Mouse (Mus musculus) gastrocnemius, adult 18-20 months (tissue): ENCODE measurements around the gene Nip7. TPM values are rescaled to one million over a fixed set of nuclear protein-coding genes. Genes with fewer than 3 reads are reported as not detected.
"Not testable (repeated sequence)": the region's sequence is repeated elsewhere in the genome, so short reads cannot be mapped to it uniquely, and the experiment has no call there.

Source experiments
- DNase-seq: peaks from one replicate; pipeline ENCODE4 v3.0.0; 2021; ENCODE audit warnings: low spot score
- microRNA-seq: library from miRNA; unstranded; fragments of <30 nt; microRNA quantifications from one replicate; pipeline ENCODE4 v1.2.0, GENCODE M21; 2021
- total RNA-seq, 2 experiments: library from RNA; stranded (reverse); gene quantifications; 2 replicates each; pipeline ENCODE4 v1.2.3; 2021

Nip7 gene
- total RNA-seq, 2 experiments from 2014 or later, result 16.5 to 18.0 TPM

DNA sequence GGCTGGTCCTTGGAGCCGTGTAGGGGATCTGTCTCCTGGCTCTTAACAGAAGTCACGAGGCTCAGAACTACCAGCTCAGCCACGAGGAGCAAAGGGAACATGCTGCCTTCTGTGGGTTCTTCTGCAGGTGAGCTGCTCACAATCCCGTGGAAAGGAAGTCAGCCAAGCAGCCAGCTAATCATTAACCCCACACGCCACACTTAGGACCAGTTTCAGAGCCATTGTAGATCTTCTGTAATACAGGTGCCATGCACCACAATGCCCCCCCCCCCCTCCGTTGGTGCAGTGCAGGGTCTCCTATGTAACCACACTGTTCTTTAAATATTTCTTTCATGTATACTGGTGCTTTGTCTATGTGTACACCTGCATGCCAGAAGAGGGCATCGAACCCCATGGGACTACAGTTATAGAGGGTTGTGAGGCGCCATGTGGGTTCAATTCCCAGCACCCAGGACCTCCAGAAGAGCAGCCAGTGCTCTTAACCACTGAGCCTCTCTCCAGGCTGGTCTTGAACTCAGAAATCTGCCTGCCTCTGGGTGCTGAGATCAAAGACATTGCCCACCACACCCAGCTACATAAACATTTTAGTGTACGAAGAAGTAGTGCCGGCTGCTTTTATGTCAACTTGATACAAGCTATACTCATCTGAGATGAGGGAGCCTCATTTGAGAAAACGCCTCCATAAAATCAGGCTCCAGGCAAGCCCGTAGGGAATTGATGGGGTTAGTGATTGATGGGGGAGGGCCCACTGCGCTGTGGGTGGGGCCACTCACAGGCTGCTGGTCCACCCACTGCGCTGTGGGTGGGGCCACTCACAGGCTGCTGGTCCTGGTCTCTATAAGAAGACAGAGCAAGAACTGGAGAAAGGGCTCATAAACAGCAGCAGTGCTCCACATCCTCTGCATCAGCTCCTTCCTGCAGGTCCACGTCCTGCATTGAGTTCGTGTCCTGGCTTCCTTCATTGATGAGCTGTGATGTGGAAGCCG is 9.1 kb downstream of the Nip7 start, which contains the start of gene Tmed6:
TSS of gene Tmed6 (minus strand) at position 134 of the 986 bp plus-strand sequence.
- no peak for DNase-seq

DNA sequence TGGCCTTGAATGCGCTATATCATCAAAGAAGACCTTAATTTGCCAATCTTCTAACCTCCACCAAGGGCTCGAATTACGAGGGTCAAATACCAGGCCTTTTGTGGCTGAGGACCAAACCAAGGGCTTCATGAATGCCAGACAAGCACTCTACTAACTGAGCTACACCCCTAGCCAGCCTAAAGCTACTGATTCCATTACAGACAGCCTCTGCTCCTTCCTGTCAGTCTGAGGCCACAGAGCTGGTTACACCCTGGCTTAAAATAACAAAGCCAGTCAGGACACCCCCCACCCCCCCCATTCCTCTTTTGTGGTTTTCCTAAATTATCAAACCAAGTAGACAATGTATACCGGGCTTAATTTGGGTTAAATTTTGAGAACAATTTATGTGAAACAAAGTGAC is 17.0 kb downstream of the Nip7 start:
- no peak for DNase-seq

DNA sequence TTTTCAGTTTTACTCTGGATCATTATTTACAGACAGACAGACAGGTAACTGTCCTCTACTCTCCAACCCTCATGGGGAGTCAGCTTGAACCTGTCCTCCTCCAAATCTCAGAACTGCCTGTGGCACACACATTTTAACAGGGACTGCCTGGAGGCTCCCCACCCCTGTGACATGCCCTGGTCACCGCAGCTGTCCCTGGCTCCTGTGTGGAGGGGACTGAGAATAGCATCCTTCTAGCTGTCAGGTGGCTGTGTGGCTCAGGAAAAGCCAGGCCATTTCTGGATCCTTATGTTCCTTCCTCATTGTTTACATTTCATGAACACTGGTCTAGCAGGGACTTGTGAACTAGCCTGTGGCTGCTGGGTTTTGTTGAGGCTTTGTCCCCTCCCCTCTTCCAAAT is 17.5 kb downstream of the Nip7 start:
- no peak for DNase-seq

DNA sequence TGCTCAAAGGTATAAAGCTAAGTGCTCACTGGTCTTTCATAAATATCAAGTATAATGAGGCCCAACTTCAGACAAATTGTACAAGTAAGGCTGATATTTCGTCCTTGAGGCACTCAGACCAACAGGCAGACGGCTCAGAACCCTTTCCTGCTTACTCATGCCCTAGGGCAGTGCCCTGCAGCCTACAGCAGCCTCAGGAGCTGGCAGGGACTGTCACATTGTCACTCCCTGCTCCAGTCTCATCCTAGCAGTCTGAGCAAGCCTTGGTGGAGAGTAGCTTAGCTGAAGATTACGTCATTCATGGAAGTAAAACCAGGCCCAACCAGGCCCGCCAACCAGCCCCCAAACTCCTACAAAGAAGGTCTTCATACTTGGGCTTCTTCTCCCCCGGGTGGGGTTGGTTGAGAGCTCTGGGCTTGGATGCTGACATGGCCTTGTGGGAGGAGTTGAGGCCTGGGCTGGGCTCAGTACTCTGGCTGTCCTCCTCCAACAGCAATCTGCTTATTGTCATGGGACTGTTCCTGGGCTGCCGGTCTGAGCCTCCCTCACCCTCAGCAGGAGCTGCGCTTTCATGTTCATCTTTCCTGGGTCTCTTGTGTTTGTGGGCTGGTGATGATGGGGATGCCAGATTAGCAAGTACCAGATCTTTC is 19.7 kb downstream of the Nip7 start:
- DNase-seq, result no peak

DNA sequence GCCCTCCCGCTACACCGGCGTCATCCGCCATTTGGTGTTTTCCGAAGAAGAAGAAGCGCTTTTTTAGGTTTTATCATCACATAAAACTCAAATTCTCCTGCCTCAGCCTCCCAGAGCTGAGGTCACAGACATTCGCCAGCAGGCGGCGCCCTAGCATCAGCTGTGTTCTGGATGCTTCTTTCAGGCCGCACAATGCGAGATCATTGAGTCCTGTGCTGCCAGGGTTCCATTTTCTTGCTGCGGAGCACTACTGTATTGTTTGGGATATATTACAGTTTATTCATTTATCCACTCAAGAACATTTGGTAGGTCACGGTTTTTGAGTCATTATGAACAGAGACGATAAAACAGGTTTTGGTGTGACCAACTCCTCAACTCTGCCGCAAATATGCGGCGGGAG is 28.7 kb downstream of the Nip7 start:
- DNase-seq, result no peak

DNA sequence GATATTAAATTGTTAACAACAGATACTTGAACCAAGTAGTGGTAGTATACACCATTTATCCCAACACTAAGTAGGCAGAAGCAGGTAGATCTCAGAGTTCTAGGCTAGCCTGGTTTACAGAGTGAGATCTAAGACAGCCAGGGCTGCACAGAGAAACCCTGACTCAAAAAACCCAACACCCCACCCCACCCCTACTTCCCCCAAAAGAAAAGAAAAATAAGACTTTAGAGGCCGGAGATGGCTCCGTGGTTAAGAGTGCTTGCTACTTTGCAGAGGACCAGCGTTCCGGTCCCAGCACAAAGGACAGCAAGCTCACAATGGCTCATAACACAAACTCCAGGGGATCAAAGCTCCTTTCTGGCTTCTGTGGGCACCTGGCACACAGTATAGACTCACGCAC is 29.3 kb downstream of the Nip7 start:
- DNase-seq, result no peak

DNA sequence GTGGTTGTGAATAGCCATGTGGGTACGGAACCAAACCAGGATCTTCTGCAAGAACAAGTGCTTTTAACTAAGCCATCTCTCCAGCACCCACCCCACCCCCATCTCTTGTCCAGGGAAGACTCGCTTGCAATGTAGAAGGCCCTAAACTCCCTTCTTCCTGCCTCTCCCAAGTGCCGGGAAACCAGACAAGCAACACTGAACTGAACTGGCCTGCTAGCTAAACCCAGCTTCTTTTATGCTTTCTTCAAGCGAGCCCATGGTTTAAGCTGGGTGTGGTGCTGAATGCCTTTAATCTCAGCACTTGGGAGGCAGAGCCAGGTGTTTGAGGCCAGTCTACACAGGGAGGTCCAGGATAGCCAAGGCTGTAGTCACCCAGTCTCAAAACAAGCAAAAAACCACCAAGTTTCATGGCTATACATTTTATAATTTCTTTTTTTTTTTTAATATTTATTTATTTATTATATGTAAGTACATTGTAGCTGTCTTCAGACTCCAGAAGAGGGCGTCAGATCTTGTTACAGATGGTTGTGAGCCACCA is 31.9 kb downstream of the Nip7 start:
- DNase-seq, result no peak

DNA sequence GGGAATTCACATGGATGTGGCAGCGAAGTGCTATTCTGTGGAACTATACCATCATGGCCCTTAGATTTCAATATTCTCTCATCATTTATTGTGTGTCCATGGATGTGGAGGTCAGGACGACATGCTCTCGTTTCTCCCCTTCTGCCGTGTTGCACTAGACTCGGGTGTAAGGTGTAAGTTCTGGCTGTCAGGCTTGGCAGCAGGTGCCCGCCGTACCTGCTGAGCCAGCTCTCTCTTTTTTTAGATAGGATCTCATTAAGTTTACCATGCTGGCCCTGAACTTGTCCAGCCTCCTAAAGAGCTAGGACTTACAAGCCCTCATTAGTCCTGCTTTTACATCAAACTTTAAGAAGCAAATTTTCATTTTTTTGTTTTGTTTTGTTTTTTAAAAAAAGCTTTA is 33.9 kb downstream of the Nip7 start:
- DNase-seq, result peak; percentile 59

DNA sequence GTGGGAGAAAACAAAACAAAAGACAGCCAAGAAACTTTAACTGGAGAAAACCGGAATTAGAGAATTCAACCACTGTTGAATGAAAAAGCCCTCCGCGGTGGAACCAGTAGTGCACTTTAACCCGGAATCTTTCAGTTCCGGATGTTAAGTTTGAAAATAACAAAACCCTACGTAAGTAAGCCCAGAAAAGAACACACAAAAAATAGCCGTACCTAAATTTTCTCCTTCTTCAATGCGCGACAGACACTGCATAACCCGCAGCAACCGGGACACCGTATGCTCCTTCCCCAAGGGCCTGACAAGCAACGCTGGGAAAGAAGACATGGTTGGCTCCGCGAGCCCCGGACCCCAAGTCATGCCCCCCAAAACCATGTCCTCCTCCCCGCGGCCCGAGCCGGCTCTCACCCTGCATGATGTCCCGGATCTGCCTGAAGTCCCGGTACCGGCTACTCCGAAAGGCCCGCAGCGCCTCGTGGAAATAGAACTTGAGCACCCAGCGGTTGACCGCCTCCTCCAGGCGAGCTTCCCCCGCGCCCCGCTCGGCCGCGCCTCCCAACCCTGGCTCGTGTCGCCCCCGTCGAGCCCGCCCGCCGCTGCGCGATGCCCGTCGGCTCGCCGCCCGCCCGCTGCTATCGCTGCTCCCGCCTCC is 39.2 kb downstream of the Nip7 start:
- DNase-seq, result no peak

DNA sequence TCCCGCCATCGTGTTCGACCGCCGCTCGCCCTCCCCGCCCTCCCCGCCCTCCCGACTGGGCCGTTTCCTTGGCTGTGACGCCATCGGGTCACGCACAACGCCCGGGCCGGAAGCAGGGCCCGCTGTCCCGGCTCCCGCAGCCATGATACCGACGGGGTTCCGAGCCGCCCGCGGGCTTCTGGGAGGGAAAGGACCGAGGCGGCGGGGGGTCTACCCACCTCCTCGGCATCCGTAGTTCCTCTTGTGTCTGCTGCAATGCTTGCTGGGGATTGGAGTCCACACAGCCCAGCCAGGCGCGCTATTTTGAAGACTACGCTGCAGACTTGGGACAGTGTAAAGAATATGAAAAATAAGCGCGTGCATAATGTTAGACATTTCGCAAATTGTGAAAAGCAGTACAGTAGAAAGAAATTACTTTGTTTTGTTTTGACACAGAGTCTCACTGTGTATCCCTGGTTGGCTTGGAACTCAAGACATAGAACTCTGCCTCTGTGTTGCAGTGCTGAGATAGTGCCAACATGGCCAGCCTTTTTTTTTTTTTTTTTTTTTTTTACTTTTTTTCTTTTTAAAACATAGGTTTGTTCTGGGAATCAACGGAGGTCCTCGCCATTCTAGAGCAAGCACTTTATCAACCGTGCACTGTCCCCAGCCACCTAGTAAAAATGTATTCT is 39.8 kb downstream of the Nip7 start, which contains the start of gene Terf2:
TSS of gene Terf2 (minus strand) at position 182 of the 671 bp plus-strand sequence.
- DNase-seq, result peak; percentile 94

DNA sequence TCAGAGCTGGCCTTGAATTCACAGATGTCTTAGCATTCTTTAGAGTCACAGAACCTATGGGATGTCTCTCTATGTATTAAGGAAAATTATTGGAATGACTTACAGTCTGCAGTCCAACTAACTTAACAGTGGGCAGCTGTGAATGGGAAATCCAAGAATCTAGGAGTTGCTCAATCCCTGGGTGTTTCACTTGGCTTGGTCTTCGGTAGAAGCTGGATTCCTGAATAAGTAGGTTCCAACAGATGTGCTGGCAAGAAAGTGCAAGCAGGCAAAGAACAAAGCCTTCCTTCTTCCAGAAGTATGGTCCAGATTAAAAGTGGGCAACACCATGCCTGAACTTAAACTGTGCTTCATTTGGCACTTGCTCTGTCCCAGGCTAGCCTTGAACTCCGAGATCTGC is 44.0 kb downstream of the Nip7 start:
- DNase-seq, result no peak

DNA sequence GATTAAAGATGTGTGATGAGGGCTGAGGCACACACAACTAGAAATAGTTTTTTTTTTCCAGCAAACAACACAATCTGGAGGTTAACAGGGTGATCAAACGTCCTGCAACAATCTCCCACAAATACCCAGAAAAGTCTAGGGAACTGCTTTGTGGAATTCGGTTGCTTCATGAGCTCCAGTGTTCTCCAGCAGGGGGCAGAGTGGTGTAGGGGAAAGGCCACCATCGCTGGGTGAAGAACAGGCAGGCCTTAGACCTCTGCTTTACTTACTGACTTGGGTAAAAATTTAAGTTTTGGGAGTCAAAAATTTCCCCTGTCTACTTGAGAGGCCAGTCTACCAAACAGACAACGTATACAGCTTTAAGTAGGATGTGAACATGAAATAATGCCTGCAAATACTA is 47.9 kb downstream of the Nip7 start:
- peak; percentile 82 for DNase-seq

DNA sequence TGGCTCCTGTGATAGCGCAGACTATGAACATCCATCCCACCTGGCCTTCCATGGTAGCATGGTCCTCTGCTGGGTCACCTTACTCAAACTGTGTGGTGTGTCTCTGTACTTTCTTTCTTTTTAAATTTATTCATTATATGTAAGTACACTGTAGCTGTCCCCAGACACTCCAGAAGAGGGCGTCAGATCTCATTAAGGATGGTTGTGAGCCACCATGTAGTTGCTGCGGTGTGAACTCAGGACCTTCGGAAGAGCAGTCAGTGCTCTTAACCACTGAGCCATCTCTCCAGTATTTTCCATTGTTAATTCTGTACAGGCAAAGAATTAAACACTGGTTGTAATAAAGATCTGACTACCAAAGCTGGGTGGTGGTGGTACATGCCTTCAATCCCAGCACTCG is 51.4 kb downstream of the Nip7 start:
- not testable (repeated sequence) for DNase-seq

DNA sequence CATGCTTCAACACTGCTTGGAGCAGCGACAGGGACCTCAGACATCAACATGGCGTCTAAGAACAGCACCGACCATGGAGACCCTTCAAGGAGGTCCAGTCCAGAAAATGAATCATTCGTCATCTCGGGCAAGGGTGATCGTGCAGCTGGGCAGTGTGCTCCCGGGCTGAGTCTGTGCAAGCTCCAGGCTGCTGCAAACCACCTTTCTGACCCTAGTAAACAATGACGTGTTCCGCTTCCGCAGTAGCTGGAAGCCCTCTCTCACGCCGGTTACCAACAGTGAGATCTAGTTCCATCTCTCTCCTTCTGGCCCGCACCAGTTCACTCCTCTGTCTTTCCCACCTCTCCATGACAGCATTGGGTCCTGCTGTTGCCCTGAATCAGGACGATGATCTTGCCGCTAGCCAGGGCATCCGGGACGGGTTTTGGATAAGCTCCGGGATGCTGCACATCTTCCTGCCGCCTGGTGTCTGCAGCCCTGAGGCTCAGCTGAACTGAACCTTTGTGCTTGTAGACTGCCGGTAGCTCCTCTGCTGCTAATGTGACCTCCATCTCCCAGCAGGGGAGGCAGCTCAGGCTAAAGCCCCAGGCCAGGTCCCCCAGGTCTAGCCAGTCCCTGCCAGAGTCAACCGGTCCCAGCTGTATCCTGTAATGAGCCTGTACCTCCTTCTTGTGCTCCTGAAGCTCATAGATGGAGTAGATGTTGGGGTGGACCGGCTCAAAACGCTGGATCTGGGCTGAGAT is 52.5 kb downstream of the Nip7 start:
- DNase-seq, result no peak

DNA sequence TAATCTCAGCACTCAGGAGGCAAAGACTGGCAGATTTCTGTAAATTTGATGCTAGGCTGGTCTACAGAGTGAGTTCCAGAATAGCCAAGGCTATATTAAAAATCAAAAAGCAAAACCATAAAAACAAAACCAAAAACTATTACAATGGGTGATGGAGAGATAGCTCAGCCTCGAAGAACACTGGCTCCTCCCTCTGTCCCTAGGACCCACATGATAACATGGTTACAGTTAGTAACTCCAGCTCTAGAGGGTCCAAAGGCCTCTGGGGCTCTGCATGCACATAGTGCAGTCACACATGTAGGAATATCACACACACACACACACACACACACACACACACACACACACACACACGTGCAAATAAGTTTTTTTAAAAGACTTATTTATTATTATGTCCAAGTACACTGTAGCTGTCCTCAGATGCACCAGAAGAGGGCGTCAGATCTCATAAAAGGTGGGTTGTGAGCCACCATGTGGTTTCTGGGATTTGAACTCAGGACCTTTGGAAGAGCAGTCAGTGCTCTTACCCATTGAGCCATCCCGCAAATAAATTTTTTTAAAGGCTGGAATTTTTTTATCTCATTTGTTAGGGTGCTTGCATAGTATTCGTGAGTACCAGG is 53.2 kb downstream of the Nip7 start:
- no peak for DNase-seq

Small RNAs within 50 kb of the gene (microRNA-seq; reads per million reads assigned to microRNA genes)
- 7.2 reads per million, percentile 18 among the genes with 10 or more reads in this experiment for gene Mir7075

Other genes starting within 250 kb of the Nip7 start
- under 1 TPM; 0.37 to 0.57 TPM for gene Has3, start 186.6 kb upstream of the Nip7 start, total RNA-seq
- 10 to 100 TPM; 20.7 to 21.8 TPM for gene Utp4, start 163.2 kb upstream of the Nip7 start, total RNA-seq
- gene Sntb2, start 121.1 kb upstream of the Nip7 start, total RNA-seq, result 1 to 10 TPM; 4.1 to 4.2 TPM
- 10 to 100 TPM; 62.2 to 71.0 TPM for gene Vps4a, start 25.7 kb upstream of the Nip7 start, total RNA-seq
- 10 to 100 TPM; 42.5 to 45.4 TPM for gene Pdf, start 8.3 kb upstream of the Nip7 start, total RNA-seq
- 10 to 100 TPM; 18.0 to 18.2 TPM for gene Cog8, start 188 bp upstream of the Nip7 start, total RNA-seq
- gene Tmed6, start 8.8 kb downstream of the Nip7 start, total RNA-seq, result not detected
- 10 to 100 TPM; 11.5 to 13.9 TPM for gene Terf2, start 39.7 kb downstream of the Nip7 start, total RNA-seq
- gene Cyb5b, start 93.8 kb downstream of the Nip7 start, total RNA-seq, result 10 to 100 TPM; 33.2 to 38.3 TPM
- 10 to 100 TPM; 16.4 to 23.6 TPM for gene Nfat5, start 236.6 kb downstream of the Nip7 start, total RNA-seq